Mouse (Mus musculus) hindbrain, embryonic 15.5 days (tissue): ENCODE data around the gene Gm3417. TPM values are rescaled to one million over a fixed set of nuclear protein-coding genes. Genes with fewer than 3 reads are reported as not detected.
"Not testable (repeated sequence)": the region's sequence is repeated elsewhere in the genome, so short reads cannot be mapped to it uniquely, and the experiment has no call there.

Source experiments
- ATAC-seq: fragments of 200-750 bp; cut with Nextera tagmentation; 2 replicates; pipeline ENCODE4 v1.8.0; 2017; ENCODE audit warnings: low read depth, moderate number of reproducible peaks, moderate TSS enrichment; ENCODE audit not compliant: low FRiP score
- H3K27ac ChIP-seq: fragments of 300-500 bp; sonication (generic); replicated peaks from 2 replicates; pipeline ENCODE4 v1.5.1; 2015; ENCODE audit warnings: mild to moderate bottlenecking, inconsistent platforms
- H3K27me3 ChIP-seq: fragments of 300-500 bp; sonication (generic); 2 replicates; pipeline ENCODE4 v1.6.1; 2015; ENCODE audit warnings: control low read depth, inconsistent platforms
- H3K36me3 ChIP-seq: fragments of 300-500 bp; sonication (generic); 2 replicates; pipeline ENCODE4 v1.6.1; 2015; ENCODE audit warnings: control low read depth, inconsistent platforms
- H3K4me1 ChIP-seq: fragments of 300-500 bp; sonication (generic); replicated peaks from 2 replicates; pipeline ENCODE4 v1.6.1; 2015; ENCODE audit warnings: control low read depth, inconsistent platforms
- H3K4me2 ChIP-seq: fragments of 300-500 bp; sonication (generic); 2 replicates; pipeline ENCODE4 v1.6.1; 2015; ENCODE audit warnings: moderate library complexity, mild to moderate bottlenecking, inconsistent platforms
- H3K4me3 ChIP-seq: fragments of 300-500 bp; sonication (generic); 2 replicates; pipeline ENCODE4 v1.5.1; 2015; ENCODE audit warnings: mild to moderate bottlenecking, inconsistent platforms
- H3K9ac ChIP-seq: fragments of 300-500 bp; sonication (generic); 2 replicates; pipeline ENCODE4 v1.6.1; 2015; ENCODE audit warnings: inconsistent platforms
- H3K9me3 ChIP-seq: fragments of 300-500 bp; sonication (generic); 2 replicates; pipeline ENCODE4 v1.6.1; 2016; ENCODE audit warnings: control low read depth, inconsistent platforms
- WGBS: fragments of 180-500 bp; shearing (Covaris S2); methylation state at CpG from one replicate; pipeline ENCODE4 v1.1.7; 2015; 5-methylcytosine and 5-hydroxymethylcytosine counted together
- polyA plus RNA-seq: library from polyadenylated mRNA; unstranded; fragments of >200 nt; fragmentation: Nextera tagmentation; extraction: Ambion mirVana; gene quantifications from 2 replicates; pipeline ENCODE4 v1.2.1, GENCODE M21; 2015

Gm3417 gene
- polyA plus RNA-seq, 1 experiment from 2014 or later: 0.29 TPM

GRCm38 (mm10) chr17:14990116-14990702, 11.6 kb upstream of the Gm3417 start:
- ATAC-seq, H3K27ac ChIP-seq, H3K36me3 ChIP-seq, H3K9me3 ChIP-seq, H3K4me1 ChIP-seq, H3K27me3 ChIP-seq, H3K9ac ChIP-seq, H3K4me2 ChIP-seq, H3K4me3 ChIP-seq: not testable (repeated sequence)
- WGBS: 72% methylated on average over 4 of the region's 5 CpGs

- H3K9me3 ChIP-seq, H3K36me3 ChIP-seq, H3K9ac ChIP-seq, H3K27ac ChIP-seq, ATAC-seq, H3K4me3 ChIP-seq, H3K4me1 ChIP-seq, H3K27me3 ChIP-seq: not testable (repeated sequence)
- 1% methylated on average over 4 of the region's 7 CpGs for WGBS
- 0 out of 2 replicates have a peak overlapping the region, but pooled peaks have one; percentile 23 for H3K4me2 ChIP-seq
These were observed 750 bp downstream of the Gm3417 start for GRCm38 (mm10) chr17:14977718-14978361.

- H3K27ac ChIP-seq, H3K36me3 ChIP-seq, ATAC-seq, H3K9me3 ChIP-seq, H3K27me3 ChIP-seq, H3K4me1 ChIP-seq, H3K4me3 ChIP-seq, H3K4me2 ChIP-seq, H3K9ac ChIP-seq: not testable (repeated sequence)
- WGBS: no CpG with 5 or more reads among the region's 6 CpGs
These were observed 10.1 kb downstream of the Gm3417 start for GRCm38 (mm10) chr17:14968373-14968913.

- H3K4me2 ChIP-seq, H3K9me3 ChIP-seq, H3K9ac ChIP-seq, H3K36me3 ChIP-seq, H3K4me3 ChIP-seq, H3K27me3 ChIP-seq, H3K27ac ChIP-seq: not testable (repeated sequence)
- H3K4me1 ChIP-seq: peaks cover 12% of the 10 kb centered on the region
- ATAC-seq: peak; percentile 95
- WGBS: no CpG with 5 or more reads among the region's 44 CpGs
These were observed 16.9 kb downstream of the Gm3417 start for GRCm38 (mm10) chr17:14961557-14962154.

- H3K9ac ChIP-seq: peak within 1 kb of the TSS; percentile 72
- H3K27ac ChIP-seq, H3K9me3 ChIP-seq, H3K27me3 ChIP-seq, H3K36me3 ChIP-seq: not testable (repeated sequence)
- peaks cover 12% of the 10 kb centered on the region for H3K4me1 ChIP-seq
- peak; percentile 79 for ATAC-seq
- under 1% methylated on average over 27 of the region's 100 CpGs for WGBS
- peak within 1 kb of the TSS; percentile 99 for H3K4me2 ChIP-seq
- peak within 1 kb of the TSS; percentile 74 for H3K4me3 ChIP-seq
These were observed 17.5 kb downstream of the Gm3417 start, which contains the start of gene Phf10 for GRCm38 (mm10) chr17:14960951-14961556. Gene Phf10 (minus strand): TSS chr17:14961273.

GRCm38 (mm10) chr17:14960520-14960919, 18.1 kb downstream of the Gm3417 start:
- Histone ChIP-seq H3K4me2 (peak overlapping the region; percentile 99), H3K9me3 (no peaks in the 10 kb centered on the region), H3K9ac (peak overlapping the region; percentile 72), H3K36me3 (peaks cover 3% of the 10 kb centered on the region; the same call in 1 of the 2 replicates), H3K27ac (no peak overlapping the region), H3K27me3 (no peaks in the 10 kb centered on the region), H3K4me3 (peak overlapping the region; percentile 74), H3K4me1 (peaks cover 12% of the 10 kb centered on the region)
- 0 out of 2 replicates have a peak, but pooled peaks have one; percentile 2 for ATAC-seq
- WGBS: under 1% methylated on average over 21 of the region's 23 CpGs

- Histone ChIP-seq H3K9ac (peak overlapping the region; percentile 42), H3K4me2 (peak overlapping the region; percentile 99), H3K9me3 (no peaks in the 10 kb centered on the region), H3K36me3 (peaks cover 3% of the 10 kb centered on the region; the same call in 1 of the 2 replicates), H3K4me1 (peaks cover 12% of the 10 kb centered on the region), H3K27ac (no peak overlapping the region), H3K4me3 (peak overlapping the region; percentile 27), H3K27me3 (no peaks in the 10 kb centered on the region)
- 26% methylated on average over 3 of the region's 3 CpGs for WGBS
- ATAC-seq: no peak
These were observed 18.6 kb downstream of the Gm3417 start for GRCm38 (mm10) chr17:14959979-14960378.

- Histone ChIP-seq H3K27ac (no peak overlapping the region), H3K4me2 (no peak overlapping the region), H3K9me3 (no peaks in the 10 kb centered on the region), H3K4me1 (peaks cover 12% of the 10 kb centered on the region), H3K36me3 (peaks cover 9% of the 10 kb centered on the region), H3K27me3 (no peaks in the 10 kb centered on the region), H3K9ac (no peak overlapping the region), H3K4me3 (no peak overlapping the region)
- ATAC-seq: no peak
- 95% methylated on average over 5 of the region's 5 CpGs for WGBS
These were observed 19.8 kb downstream of the Gm3417 start for GRCm38 (mm10) chr17:14958686-14959327.

- 93% methylated on average over 8 of the region's 8 CpGs for WGBS
- H3K4me2 ChIP-seq: no peak overlapping the region
- ATAC-seq: no peak
- no peak overlapping the region for H3K4me3 ChIP-seq
- H3K27ac ChIP-seq: no peak overlapping the region
- peaks cover 44% of the 10 kb centered on the region for H3K36me3 ChIP-seq
- no peak overlapping the region for H3K9ac ChIP-seq
- H3K9me3 ChIP-seq: no peaks in the 10 kb centered on the region
- no peaks in the 10 kb centered on the region for H3K27me3 ChIP-seq
- no peaks in the 10 kb centered on the region for H3K4me1 ChIP-seq
These were observed 25.1 kb downstream of the Gm3417 start for GRCm38 (mm10) chr17:14953452-14953851.

- peaks cover 58% of the 10 kb centered on the region for H3K36me3 ChIP-seq
- ATAC-seq: no peak
These were observed 29.3 kb downstream of the Gm3417 start for GRCm38 (mm10) chr17:14949161-14949827.

GRCm38 (mm10) chr17:14944551-14944950, 34.0 kb downstream of the Gm3417 start:
- ATAC-seq: no peak
- WGBS: 80% methylated on average over 1 of the region's 1 CpGs
- peaks cover 23% of the 10 kb centered on the region for H3K36me3 ChIP-seq
- H3K9me3 ChIP-seq: no peaks in the 10 kb centered on the region
- peak overlapping the region; percentile 80 for H3K4me2 ChIP-seq
- H3K4me3 ChIP-seq: peak overlapping the region; percentile 56; the same call in 1 of the 2 replicates
- no peak overlapping the region for H3K9ac ChIP-seq
- no peaks in the 10 kb centered on the region for H3K27me3 ChIP-seq
- peaks cover 33% of the 10 kb centered on the region for H3K4me1 ChIP-seq
- no peak overlapping the region for H3K27ac ChIP-seq

More at GRCm38 (mm10) chr17:14949161-14949827, 29.3 kb downstream of the Gm3417 start:
- Histone ChIP-seq H3K9me3 (no peaks in the 10 kb centered on the region), H3K4me2 (no peak overlapping the region), H3K27ac (no peak overlapping the region), H3K9ac (no peak overlapping the region), H3K4me1 (peaks cover 15% of the 10 kb centered on the region), H3K4me3 (no peak overlapping the region), H3K27me3 (no peaks in the 10 kb centered on the region)
- WGBS: 92% methylated on average over 7 of the region's 7 CpGs
